Mouse (Mus musculus) thymus, postnatal 10 days (tissue): ENCODE measurements around the gene Ear2.
"Not testable (repeated sequence)": the region's sequence is repeated elsewhere in the genome, so short reads cannot be mapped to it uniquely, and the experiment has no call there.

ENCODE experiments used
- DNase-seq, 2 experiments: peaks; one replicate each; pipeline ENCODE4 v3.0.0; 2021; ENCODE audit warnings: low spot score in 2 of 2

Gene Ear2

DNA sequence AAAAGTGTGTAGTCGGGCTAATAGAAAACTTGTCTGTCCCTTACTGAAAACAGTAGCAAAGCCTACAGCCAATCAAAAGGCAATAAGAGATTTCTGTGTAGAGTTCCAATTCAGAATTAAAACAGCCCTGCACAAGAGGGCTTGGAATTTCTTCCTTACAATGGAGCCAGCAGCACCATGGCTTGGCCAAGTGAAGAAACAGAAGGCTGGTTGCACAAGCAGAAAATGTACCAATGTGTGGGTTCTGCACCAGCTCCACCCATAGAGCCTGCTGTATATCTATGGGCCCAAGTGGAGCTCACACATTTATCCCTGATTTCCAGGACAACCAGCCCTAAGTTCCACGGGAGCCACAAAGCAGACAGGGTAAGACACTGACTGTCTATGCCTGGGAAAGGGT lies at the start of gene Ear2:
TSS of gene Ear2 (plus strand) at position 301 of the 400 bp plus-strand sequence.
- DNase-seq = not testable (repeated sequence)

- DNase-seq = not testable (repeated sequence)
Measured at GRCm38 (mm10) chr14:44067879-44068278, 34.6 kb upstream of the Ear2 start.

DNA sequence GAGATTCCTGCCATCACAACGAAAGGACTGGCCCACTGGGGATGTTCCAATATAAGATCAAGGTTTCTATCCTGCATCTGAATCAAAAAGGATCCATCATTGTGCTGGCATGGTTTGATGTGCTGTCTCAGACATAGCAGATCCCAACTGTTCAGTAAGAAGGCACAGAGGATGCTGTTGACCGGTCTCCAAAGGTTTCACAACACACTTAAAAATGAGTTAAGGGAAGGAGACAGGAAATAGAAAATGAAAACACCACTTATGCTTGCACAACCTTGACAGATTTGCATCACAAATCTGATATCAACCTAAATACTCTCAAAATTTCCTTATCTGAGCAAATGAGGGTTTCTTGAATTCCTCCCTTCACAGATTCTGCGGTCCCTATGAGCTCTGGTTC lies 31.9 kb upstream of the Ear2 start:
- DNase-seq = not testable (repeated sequence)

DNA sequence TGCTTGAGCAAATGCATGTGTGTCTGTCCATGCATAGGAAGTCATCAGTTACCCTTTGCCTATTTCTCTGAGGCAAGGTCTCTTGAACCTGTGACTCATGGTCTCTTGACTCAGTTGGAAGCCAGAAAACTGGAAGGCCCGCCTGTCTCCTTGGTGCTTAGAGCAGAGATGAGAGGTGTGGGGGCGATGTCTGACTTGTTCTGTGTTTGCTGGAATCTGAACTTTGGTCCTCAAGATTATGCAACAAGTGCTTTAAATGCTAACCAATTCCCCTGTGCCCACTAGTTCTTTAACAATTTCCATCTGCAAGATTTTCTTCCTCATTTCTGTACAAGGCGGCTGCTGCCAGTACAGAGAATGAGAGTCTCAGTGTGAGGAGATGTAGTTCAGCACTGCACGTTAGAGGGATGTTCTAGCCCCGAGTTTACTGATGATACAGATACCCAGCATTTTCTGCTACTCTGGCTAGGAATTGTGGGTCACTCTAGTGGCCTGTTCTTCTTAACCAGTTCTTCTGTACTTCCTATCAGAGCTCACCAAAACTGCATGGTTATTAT lies 24.6 kb upstream of the Ear2 start:
- not testable (repeated sequence) for DNase-seq

- not testable (repeated sequence) for DNase-seq
Measured at GRCm38 (mm10) chr14:44086588-44086987, 15.9 kb upstream of the Ear2 start.

- not testable (repeated sequence) for DNase-seq
Measured at GRCm38 (mm10) chr14:44087535-44087934, 14.9 kb upstream of the Ear2 start.

GRCm38 (mm10) chr14:44091524-44091923 lies 10.9 kb upstream of the Ear2 start:
- DNase-seq = not testable (repeated sequence)

- not testable (repeated sequence) for DNase-seq
Measured at GRCm38 (mm10) chr14:44094445-44094844, 8.0 kb upstream of the Ear2 start.

DNA sequence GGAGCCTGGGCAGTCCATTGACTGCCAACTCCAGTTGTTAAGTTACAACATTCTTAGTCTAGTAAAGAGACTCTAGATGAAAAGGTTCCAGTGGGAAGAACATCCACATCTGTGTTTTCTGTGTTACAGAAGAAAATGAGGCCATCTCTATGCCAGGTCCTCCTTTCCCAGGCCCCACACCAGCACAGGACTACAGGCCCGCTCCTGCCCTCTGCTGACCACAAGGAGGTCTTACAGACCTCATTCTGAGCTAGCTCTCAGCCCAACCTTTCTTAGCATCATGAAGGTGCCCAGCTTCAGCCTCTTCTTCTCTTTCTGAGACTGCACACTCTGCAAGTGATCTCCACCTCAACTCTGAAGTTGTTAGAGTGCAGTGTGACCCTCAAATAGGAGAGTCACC lies 2.4 kb upstream of the Ear2 start:
- DNase-seq = not testable (repeated sequence)

- DNase-seq = no peak
Measured at GRCm38 (mm10) chr14:44110981-44111380, 8.5 kb downstream of the Ear2 start.

DNA sequence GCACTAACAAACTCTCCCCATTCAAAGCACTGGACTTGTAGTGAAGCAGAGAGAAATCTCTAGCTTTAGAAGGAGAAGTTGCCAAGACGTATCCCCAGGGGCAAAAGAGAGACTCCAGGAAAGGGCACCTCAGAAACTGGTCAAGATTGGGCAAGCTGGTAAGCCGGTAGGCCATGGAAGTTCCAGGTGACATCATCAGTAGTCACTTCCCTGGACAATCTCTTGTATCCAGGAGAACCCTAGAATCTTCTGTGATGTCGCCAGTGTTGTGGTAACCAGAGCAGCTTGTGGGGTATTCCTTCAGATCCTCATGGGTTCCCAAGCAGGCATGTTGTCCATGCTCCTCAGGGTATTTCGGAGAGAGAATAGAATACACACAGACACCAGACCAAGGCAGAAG lies 21.1 kb downstream of the Ear2 start, which contains the start of gene Gm3327:
TSS of gene Gm3327 (plus strand) at position 301 of the 400 bp plus-strand sequence.
- DNase-seq = not testable (repeated sequence)
